Mouse (Mus musculus) kidney, adult 18-20 months (tissue): ENCODE data around the gene Fnip2.
"Not testable (repeated sequence)": the region's sequence is repeated elsewhere in the genome, so short reads cannot be mapped to it uniquely, and the experiment has no call there.

Source experiments
- DNase-seq: peaks from one replicate; pipeline ENCODE4 v3.0.0; 2021

Fnip2 gene

GRCm38 (mm10) chr3:79567703-79568362, at the start of gene Fnip2:
Gene Fnip2, minus strand, starts transcription at chr3:79567796.
- peak; percentile 90 for DNase-seq

DNA sequence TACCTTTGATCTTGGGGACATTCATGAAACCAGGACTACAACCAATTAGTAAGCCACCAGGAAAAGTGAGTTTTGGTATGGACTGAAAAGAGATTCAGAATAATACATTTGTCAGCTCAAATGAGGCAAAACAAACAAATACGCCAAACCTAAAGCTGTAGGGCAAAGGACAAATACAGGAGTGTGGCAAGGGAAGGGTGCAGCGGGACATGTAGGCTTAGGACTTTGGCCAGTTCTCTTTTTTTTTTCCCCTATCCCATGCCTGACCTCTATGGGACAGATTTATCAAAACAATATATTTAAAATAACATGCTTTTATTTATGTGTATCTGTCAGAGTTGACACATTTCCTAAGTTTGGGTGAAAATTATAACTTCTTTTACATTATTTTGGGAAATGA, 42.3 kb upstream of the Fnip2 start:
- no peak for DNase-seq

DNA sequence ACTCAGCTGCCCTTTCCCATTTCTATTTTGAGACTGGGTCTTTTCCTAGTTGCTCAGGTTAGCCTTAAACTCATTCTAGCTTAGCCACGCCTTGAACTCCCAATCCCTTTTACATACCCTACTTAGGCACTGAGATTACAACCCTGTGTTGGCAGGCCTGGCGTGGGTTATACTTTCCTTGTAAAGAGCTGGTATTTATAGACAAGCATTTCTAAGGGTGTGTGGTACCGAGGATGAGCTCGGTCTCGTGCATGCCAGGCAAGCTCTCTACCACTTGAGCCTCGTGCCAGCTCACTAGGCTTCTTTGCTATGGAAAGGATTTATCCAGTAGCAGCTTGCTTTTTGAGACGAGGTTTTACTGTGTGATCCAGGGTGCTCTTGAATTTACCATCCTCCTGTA, 27.9 kb upstream of the Fnip2 start:
- DNase-seq, result no peak

GRCm38 (mm10) chr3:79591793-79592471, 24.3 kb upstream of the Fnip2 start:
- DNase-seq, result no peak

DNA sequence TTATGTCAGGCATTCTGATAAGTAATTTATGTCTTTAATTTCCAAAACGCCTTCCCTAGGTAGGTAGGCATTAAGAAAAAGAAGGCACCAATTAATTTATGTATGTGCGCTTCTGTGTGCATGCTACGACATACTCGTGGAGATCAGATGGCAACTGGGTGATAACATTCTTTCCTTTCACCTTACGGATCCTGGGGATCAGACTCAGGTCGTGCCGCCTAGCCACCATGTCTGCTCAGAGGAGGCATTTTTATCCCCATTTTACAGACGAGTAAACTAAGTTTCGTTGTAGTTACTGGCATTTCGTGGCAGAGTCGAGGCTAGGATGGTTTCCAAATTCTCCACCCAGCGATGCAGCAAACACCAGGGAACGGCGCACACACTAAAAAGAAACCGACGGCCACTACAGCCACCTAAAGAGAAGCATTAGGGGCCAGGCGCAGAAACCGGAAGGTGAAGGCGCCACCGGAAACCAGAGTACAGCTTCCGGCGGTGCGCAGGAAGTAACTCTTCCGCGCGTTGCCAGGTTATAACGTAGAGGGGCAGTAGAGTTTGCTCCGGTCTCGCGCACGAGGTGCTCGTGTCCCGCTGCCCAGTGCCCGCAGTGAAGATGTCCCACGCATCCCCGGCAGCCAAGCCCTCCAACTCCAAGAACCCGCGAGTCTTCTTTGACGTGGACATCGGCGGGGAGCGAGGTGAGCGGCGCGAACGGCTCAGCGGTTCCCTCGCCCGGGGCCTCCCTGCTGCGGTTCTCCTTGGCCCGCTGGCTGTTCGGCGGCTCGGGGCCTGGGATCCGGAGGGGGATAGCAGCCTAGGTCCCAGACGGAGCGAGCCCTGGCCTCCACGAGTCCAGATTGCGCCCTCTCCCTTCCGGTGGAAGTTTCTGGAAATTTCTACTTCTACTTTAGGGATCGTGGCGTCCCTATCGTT, 23.5 kb upstream of the Fnip2 start, which contains the start of gene Ppid:
TSS of gene Ppid (plus strand) at position 480 of the 930 bp plus-strand sequence.
- DNase-seq, result peak; percentile 78

DNA sequence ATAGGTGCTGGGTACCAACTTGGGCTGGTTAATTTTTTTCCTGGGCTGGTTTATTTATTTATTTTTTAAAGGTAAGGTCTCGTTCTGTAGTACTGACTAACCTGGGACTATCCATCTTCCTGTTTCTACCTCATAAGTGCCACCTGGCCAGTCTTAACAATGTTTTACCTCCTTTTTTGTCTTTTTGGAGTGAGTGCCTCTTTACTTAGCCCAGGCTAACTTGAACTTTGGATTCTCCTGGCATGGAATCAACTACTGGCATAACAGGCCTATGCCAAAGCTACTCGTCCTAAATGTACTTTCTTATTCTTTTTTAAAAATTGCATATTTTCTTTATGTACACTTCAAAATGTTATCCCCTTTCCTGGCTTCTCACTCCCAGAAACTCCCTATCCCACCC, 22.1 kb upstream of the Fnip2 start:
- no peak for DNase-seq

GRCm38 (mm10) chr3:79586804-79587203, 19.2 kb upstream of the Fnip2 start:
- DNase-seq, result peak; percentile 94

- no peak for DNase-seq
Measured at GRCm38 (mm10) chr3:79579891-79580575, 12.4 kb upstream of the Fnip2 start.

GRCm38 (mm10) chr3:79578164-79578563, 10.6 kb upstream of the Fnip2 start:
- DNase-seq, result no peak

- no peak for DNase-seq
Measured at GRCm38 (mm10) chr3:79577606-79578005, 10.0 kb upstream of the Fnip2 start.

DNA sequence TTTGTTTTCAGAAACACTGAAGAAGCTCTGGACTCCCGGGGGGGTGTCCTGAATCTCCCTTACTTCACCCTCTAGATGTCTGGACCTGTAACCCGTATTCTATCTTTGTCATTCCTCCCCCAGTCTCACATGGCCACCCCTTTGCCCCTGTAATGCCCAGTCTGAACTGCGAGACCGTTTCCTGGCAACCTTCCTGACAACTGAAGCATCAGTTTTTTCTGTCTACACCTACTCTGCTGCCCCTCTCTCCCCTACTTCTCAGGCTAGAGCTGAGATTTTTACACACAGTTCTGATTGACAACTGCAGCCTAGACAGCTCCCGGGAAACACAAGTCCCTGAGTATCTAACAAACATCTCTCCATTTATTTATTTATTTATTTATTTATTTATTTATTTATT, 9.3 kb upstream of the Fnip2 start:
- DNase-seq, result no peak

- DNase-seq, result no peak
Measured at GRCm38 (mm10) chr3:79576468-79576816, 8.8 kb upstream of the Fnip2 start.

DNA sequence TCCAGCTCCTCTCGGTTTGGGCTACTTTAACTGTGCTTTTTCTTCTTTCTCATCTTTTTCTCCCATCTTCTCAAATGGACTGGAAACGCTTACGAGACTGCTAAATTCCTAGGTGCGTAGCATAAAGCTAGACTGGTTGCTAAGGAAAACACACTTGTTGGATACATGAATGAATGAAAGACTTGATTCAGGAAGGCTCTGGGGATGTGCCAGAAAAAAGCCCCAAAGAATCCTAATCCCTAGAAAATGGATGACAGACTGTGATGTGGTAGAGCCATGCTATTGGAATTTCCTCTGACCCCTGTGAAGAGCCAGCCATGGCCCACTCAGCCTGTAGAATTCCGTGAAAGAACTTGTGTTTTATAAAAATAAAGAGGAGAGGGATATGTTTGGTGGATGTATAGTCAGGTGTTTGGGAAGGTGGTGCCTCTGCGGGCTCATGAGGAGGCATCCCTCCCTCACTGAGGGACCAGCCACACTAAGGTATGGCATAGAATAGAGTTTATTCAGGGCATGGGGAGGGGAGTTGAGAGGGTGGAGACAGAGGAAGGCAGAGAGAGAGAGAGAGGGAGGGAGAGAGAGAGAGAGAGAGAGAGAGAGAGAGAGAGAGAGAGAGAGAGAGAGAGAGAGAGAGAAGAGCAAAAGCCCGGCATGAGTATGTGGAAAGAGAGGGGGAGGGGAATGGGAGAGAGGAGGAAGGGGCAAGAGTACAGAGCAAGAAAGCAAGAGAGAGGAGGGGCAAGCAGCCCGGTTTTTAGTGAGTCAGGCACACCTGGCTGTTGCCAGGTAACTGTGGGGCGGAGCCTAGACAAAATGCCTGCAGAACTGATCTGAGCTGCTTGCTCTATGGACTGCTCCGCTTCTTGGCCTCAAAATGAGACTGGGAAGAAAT, 8.2 kb upstream of the Fnip2 start:
- peak; percentile 55 for DNase-seq

GRCm38 (mm10) chr3:79574336-79574735, 6.7 kb upstream of the Fnip2 start:
- DNase-seq, result no peak

GRCm38 (mm10) chr3:79573376-79573775, 5.8 kb upstream of the Fnip2 start:
- not testable (repeated sequence) for DNase-seq

DNA sequence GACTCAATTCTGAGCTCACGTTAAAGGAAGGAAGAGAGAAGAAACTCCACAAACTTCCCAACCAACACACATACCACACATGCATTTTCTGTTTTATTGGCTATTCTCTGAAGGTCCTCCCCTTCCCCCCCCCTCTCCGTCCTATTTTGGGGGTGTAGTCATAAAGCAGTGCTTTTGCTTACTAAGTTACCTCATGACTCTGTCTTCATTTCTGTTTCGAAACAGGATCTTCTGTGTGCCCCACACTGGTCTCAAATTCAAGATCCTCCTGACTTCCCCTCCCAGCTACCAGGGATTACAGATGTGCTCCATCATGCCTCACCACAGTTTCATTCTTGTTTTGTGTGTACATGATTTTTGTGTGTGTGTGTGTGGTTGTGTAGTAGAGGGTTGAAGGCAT, 4.8 kb upstream of the Fnip2 start:
- DNase-seq, result no peak

GRCm38 (mm10) chr3:79569351-79569681, 1.7 kb upstream of the Fnip2 start:
- DNase-seq, result no peak

GRCm38 (mm10) chr3:79568629-79569350, 1.2 kb upstream of the Fnip2 start:
- DNase-seq, result no peak

GRCm38 (mm10) chr3:79566716-79567691, 592 bp downstream of the Fnip2 start:
- no peak for DNase-seq
